Mouse (Mus musculus): ENCODE measurements around the gene Fam19a4. TPM values are rescaled to one million over a fixed set of nuclear protein-coding genes. Genes with fewer than 3 reads are reported as not detected.

Gene Fam19a4
- polyA plus RNA-seq, 1 experiment = 0.54 TPM

GRCm38 (mm10) chr6:97016018-97016417 lies 44.2 kb downstream of the Fam19a4 start:
- TF ChIP-seq POLR2A (IDR thresholded peaks at IDR 0.05; ENCODE audit: borderline replicate concordance, insufficient read depth, low read length) (no peak), CTCF (IDR thresholded peaks at IDR 0.05; ENCODE audit: borderline replicate concordance, insufficient read depth, low read depth, low read length) (no peak)
- DNase-seq = no peak
- 78% methylated on average over 3 of the region's 3 CpGs for WGBS
- Histone ChIP-seq H3K27me3 (ENCODE audit: control insufficient read depth, insufficient read depth, low read length) (no peaks in the 10 kb centered on the region), H3K27ac (ENCODE audit: insufficient read depth, low read length) (no peak overlapping the region), H3K4me3 (replicated peaks; ENCODE audit: insufficient read depth, low read depth, low read length) (no peak overlapping the region), H3K4me1 (ENCODE audit: control insufficient read depth, insufficient read depth, low read length) (no peaks in the 10 kb centered on the region)

- Histone ChIP-seq H3K4me1 (ENCODE audit: control insufficient read depth, insufficient read depth, low read length) (no peaks in the 10 kb centered on the region), H3K4me3 (replicated peaks; ENCODE audit: insufficient read depth, low read depth, low read length) (no peak overlapping the region), H3K27me3 (ENCODE audit: control insufficient read depth, insufficient read depth, low read length) (no peaks in the 10 kb centered on the region), H3K27ac (ENCODE audit: insufficient read depth, low read length) (no peak overlapping the region)
- DNase-seq = peak; percentile 20 to 34
- TF ChIP-seq POLR2A (IDR thresholded peaks at IDR 0.05; ENCODE audit: borderline replicate concordance, insufficient read depth, low read length) (no peak), CTCF (IDR thresholded peaks at IDR 0.05; ENCODE audit: borderline replicate concordance, insufficient read depth, low read depth, low read length) (peak; percentile 78)
- 40% methylated on average over 8 of the region's 8 CpGs for WGBS
Observed at GRCm38 (mm10) chr6:97006513-97007094, 53.6 kb downstream of the Fam19a4 start.

- no peak overlapping the region for H3K4me3 ChIP-seq (replicated peaks; ENCODE audit: insufficient read depth, low read depth, low read length)
- no peaks in the 10 kb centered on the region for H3K4me1 ChIP-seq (ENCODE audit: control insufficient read depth, insufficient read depth, low read length)
- peak; percentile 4 to 19 for DNase-seq
- H3K27me3 ChIP-seq (ENCODE audit: control insufficient read depth, insufficient read depth, low read length) = no peaks in the 10 kb centered on the region
- H3K27ac ChIP-seq (ENCODE audit: insufficient read depth, low read length) = no peak overlapping the region
- no peak for TF ChIP-seq POLR2A (IDR thresholded peaks at IDR 0.05; ENCODE audit: borderline replicate concordance, insufficient read depth, low read length)
- peak; percentile 61; the same call in 1 of the 2 replicates for TF ChIP-seq CTCF (IDR thresholded peaks at IDR 0.05; ENCODE audit: borderline replicate concordance, insufficient read depth, low read depth, low read length)
- 16% methylated on average over 11 of the region's 11 CpGs for WGBS
Observed at GRCm38 (mm10) chr6:97005038-97005437, 55.2 kb downstream of the Fam19a4 start.

- H3K27ac ChIP-seq (ENCODE audit: insufficient read depth, low read length) = no peak overlapping the region
- H3K27me3 ChIP-seq (ENCODE audit: control insufficient read depth, insufficient read depth, low read length) = no peaks in the 10 kb centered on the region
- TF ChIP-seq CTCF (IDR thresholded peaks at IDR 0.05; ENCODE audit: borderline replicate concordance, insufficient read depth, low read depth, low read length) = no peak
- TF ChIP-seq POLR2A (IDR thresholded peaks at IDR 0.05; ENCODE audit: borderline replicate concordance, insufficient read depth, low read length) = no peak
- WGBS = 90% methylated on average over 7 of the region's 7 CpGs
- no peak overlapping the region for H3K4me3 ChIP-seq (replicated peaks; ENCODE audit: insufficient read depth, low read depth, low read length)
- no peak for DNase-seq
- no peaks in the 10 kb centered on the region for H3K4me1 ChIP-seq (ENCODE audit: control insufficient read depth, insufficient read depth, low read length)
Observed at GRCm38 (mm10) chr6:96995556-96996159, 64.6 kb downstream of the Fam19a4 start.

GRCm38 (mm10) chr6:96991741-96992140 lies 68.5 kb downstream of the Fam19a4 start:
- Histone ChIP-seq H3K4me1 (ENCODE audit: control insufficient read depth, insufficient read depth, low read length) (no peaks in the 10 kb centered on the region), H3K4me3 (replicated peaks; ENCODE audit: insufficient read depth, low read depth, low read length) (no peak overlapping the region), H3K27me3 (ENCODE audit: control insufficient read depth, insufficient read depth, low read length) (no peaks in the 10 kb centered on the region), H3K27ac (ENCODE audit: insufficient read depth, low read length) (no peak overlapping the region)
- WGBS = 89% methylated on average over 1 of the region's 1 CpGs
- no peak for DNase-seq
- no peak for TF ChIP-seq POLR2A (IDR thresholded peaks at IDR 0.05; ENCODE audit: borderline replicate concordance, insufficient read depth, low read length)
- no peak for TF ChIP-seq CTCF (IDR thresholded peaks at IDR 0.05; ENCODE audit: borderline replicate concordance, insufficient read depth, low read depth, low read length)

GRCm38 (mm10) chr6:96977537-96977936 lies 82.7 kb downstream of the Fam19a4 start:
- Histone ChIP-seq H3K27me3 (ENCODE audit: control insufficient read depth, insufficient read depth, low read length) (no peaks in the 10 kb centered on the region), H3K4me1 (ENCODE audit: control insufficient read depth, insufficient read depth, low read length) (no peaks in the 10 kb centered on the region), H3K27ac (ENCODE audit: insufficient read depth, low read length) (no peak overlapping the region), H3K4me3 (replicated peaks; ENCODE audit: insufficient read depth, low read depth, low read length) (no peak overlapping the region)
- no peak for TF ChIP-seq CTCF (IDR thresholded peaks at IDR 0.05; ENCODE audit: borderline replicate concordance, insufficient read depth, low read depth, low read length)
- TF ChIP-seq POLR2A (IDR thresholded peaks at IDR 0.05; ENCODE audit: borderline replicate concordance, insufficient read depth, low read length) = no peak
- no peak for DNase-seq
- 53% methylated on average over 1 of the region's 1 CpGs for WGBS

- TF ChIP-seq CTCF (IDR thresholded peaks at IDR 0.05; ENCODE audit: borderline replicate concordance, insufficient read depth, low read depth, low read length) = no peak
- no peak for TF ChIP-seq POLR2A (IDR thresholded peaks at IDR 0.05; ENCODE audit: borderline replicate concordance, insufficient read depth, low read length)
- Histone ChIP-seq H3K4me1 (ENCODE audit: control insufficient read depth, insufficient read depth, low read length) (no peaks in the 10 kb centered on the region), H3K27me3 (ENCODE audit: control insufficient read depth, insufficient read depth, low read length) (no peaks in the 10 kb centered on the region), H3K27ac (ENCODE audit: insufficient read depth, low read length) (no peak overlapping the region), H3K4me3 (replicated peaks; ENCODE audit: insufficient read depth, low read depth, low read length) (no peak overlapping the region)
- 12% methylated on average over 2 of the region's 2 CpGs for WGBS
- peak; percentile 9 to 54 for DNase-seq
Observed at GRCm38 (mm10) chr6:96944796-96945195, 115.4 kb downstream of the Fam19a4 start.

GRCm38 (mm10) chr6:96935776-96936175 lies 124.4 kb downstream of the Fam19a4 start:
- no peak overlapping the region for H3K4me3 ChIP-seq (replicated peaks; ENCODE audit: insufficient read depth, low read depth, low read length)
- no peaks in the 10 kb centered on the region for H3K27me3 ChIP-seq (ENCODE audit: control insufficient read depth, insufficient read depth, low read length)
- TF ChIP-seq POLR2A (IDR thresholded peaks at IDR 0.05; ENCODE audit: borderline replicate concordance, insufficient read depth, low read length) = no peak
- no peak for TF ChIP-seq CTCF (IDR thresholded peaks at IDR 0.05; ENCODE audit: borderline replicate concordance, insufficient read depth, low read depth, low read length)
- WGBS = 74% methylated on average over 1 of the region's 1 CpGs
- DNase-seq = no peak
- H3K4me1 ChIP-seq (ENCODE audit: control insufficient read depth, insufficient read depth, low read length) = no peaks in the 10 kb centered on the region
- no peak overlapping the region for H3K27ac ChIP-seq (ENCODE audit: insufficient read depth, low read length)

Measured in cerebellum, adult 2 months (tissue).